Mouse (Mus musculus) urinary bladder, adult 18-20 months (tissue): ENCODE measurements around the gene Vmp1.

Experiments used
- DNase-seq, 2 experiments: peaks; one replicate each; pipeline ENCODE4 v3.0.0; 2022; ENCODE audit warnings: low spot score in 2 of 2, mixed read lengths in 2 of 2

Gene Vmp1

GRCm38 (mm10) chr11:86585598-86585984 lies 98.0 kb downstream of the Vmp1 start:
- DNase-seq, result no peak

DNA sequence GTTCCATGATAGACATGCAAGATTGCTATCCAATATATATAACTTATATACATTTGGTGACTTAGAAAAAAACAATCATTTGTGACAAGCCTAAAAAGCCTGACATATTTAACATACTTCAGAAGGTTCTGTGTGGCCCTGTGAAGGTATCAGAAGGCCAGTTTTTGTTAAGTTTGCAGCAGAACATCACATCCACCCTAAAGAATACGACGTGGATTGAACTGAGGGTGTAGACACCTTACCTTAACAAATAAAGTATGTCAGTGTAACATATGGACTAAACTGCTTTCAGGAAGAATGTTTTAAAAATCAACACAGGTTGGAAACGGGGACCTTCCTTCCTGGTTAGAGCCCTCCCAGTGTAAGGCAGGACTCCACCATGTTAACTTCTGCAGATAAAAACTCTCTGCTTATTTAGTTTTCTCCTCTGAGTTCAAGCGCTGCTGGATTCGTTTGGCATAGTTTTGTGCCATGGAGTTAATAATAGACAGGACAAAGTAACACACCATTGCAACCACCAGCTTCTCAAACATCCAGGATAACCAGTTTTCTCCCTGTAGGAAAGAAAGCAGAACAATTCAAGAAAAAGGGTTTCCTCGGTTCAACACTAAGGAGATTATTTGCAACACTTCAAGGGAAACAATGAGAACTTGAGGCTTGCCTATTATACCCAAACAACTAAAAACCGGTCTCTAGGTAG lies 98.6 kb downstream of the Vmp1 start:
- DNase-seq, result no peak

GRCm38 (mm10) chr11:86583990-86584897 lies 99.4 kb downstream of the Vmp1 start:
- DNase-seq, result no peak

DNA sequence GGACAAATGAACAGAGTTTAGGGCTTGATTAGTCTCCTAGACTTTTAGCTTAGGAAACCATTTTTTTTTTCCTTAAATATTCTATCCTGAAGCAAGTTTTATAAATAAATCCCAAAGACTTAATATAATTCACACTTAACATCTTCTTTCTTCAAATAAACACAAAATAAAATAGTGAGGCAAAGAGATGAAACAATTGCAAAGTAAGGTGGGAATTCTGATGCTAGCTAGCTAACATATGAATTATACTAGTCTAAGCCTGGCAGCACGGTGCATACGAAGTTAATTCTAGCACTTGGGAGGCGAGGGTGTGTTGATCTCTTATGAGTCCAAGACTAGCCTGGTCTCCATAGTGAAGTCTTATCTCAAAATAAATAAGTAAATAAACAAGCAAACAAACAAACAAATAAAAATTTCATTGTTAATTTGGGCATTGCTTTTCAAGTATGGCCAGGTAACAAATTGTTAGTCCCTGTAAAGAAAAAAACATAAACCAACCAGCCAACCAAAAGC lies 100.3 kb downstream of the Vmp1 start:
- DNase-seq, result no peak

DNA sequence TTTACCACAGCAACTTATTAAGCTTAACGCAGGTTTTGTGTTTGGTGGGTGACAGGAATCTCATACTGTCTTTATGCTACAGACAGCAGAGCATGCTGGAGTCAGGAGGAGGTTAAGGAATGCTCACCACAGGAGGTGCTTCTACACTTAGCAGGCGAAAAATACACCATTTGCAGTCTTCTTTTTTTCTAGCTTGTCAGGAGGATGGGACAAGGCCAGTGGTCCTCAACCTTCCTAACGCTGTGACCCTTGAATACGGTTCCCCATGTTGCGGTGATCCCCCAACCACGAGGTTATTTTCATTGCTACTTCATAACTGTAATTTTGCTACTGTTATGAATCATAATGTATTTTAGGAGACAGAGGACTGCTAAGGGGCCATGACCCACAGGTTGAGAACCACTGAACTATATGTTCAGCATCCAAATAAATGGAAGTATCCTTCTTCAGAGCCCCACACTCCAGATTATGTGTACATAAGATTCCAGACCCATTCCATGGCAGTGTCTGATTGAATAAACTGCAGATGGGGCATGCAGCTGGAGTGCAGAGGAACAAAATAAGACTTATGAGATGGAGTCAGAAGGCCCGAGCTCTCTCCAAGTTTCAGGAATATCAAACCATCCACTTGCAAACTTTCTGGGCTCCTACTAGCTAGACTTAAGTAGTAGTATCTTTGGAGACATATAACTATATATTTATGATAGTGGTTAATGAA lies 100.9 kb downstream of the Vmp1 start:
- no peak for DNase-seq

GRCm38 (mm10) chr11:86581943-86582542 lies 101.6 kb downstream of the Vmp1 start:
- no peak for DNase-seq

- no peak for DNase-seq
Observed at GRCm38 (mm10) chr11:86581250-86581753, 102.3 kb downstream of the Vmp1 start.

- DNase-seq, result no peak
Observed at GRCm38 (mm10) chr11:86580319-86581113, 103.1 kb downstream of the Vmp1 start.

DNA sequence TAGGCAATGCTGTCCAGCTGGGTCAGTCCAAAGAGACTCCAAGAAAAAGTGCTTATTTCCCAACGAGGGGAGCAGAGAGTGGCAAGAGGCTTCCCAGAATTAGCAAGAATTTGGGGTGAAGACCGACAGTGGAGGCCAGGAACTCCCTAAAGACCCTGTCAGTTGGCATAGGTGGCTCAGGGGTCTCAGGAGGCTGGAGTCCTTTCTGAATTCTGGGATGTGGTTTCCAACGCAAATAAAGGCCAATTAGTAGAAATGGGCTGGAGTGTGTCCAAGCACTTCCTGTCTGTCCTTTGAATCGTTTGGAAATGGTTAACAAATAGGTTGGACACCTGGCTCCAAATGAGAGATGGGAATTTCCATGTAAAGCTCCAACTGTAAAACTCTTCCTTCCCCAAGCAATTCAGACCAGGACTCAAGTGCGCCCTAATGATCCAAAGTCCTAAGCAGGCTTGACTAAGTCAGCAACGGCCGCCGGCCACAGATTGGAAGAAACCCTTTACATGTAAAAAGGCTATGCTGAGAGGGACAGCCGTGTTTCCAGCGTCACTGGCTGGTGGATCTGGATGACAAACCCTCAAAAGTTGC lies 103.8 kb downstream of the Vmp1 start:
- no peak for DNase-seq

DNA sequence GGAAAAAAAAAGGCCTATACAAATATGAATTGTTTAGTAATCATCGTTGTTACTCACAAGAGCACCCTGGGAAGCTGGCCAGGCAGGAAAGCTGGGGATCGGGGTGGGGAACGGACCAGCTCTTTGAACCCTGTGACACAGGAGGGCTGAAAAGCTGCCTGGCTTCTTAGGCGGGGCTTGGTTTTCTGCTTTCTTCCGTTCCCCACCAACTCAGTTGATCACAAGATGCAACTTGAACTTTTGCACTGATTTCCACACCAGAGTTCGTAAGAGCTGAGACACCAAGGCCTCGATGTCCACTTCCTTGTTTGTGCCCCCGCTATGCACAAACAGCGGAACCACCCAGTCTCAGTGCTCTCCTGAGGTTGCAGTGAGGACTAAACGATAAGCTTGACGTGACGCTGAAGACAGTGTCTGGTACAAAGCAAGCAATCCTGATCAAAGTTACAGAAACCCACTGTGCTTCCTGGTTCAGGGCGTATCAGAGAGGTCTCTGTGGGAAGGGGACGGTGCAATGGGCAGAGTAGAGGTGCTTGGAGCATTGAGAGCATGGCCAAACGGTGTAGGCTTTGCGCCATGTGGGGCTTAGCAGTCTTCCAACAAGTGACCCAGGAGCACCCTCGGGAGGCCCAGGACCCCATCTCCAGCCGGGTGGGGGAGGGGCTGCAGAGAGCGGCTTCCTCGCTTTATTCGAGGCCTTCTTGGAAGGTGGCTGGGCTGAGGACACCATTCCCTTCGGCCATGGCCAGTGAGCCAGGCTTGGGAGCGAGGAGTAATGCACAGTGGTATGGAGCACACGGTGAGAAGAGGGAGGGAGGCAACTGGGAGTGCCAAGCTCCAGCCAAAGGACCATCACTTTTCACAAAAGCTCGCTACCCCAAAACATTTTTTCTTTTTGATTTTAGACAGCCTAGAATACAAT lies 104.6 kb downstream of the Vmp1 start:
- peak in 1 of 2 experiments; percentile 82 for DNase-seq

DNA sequence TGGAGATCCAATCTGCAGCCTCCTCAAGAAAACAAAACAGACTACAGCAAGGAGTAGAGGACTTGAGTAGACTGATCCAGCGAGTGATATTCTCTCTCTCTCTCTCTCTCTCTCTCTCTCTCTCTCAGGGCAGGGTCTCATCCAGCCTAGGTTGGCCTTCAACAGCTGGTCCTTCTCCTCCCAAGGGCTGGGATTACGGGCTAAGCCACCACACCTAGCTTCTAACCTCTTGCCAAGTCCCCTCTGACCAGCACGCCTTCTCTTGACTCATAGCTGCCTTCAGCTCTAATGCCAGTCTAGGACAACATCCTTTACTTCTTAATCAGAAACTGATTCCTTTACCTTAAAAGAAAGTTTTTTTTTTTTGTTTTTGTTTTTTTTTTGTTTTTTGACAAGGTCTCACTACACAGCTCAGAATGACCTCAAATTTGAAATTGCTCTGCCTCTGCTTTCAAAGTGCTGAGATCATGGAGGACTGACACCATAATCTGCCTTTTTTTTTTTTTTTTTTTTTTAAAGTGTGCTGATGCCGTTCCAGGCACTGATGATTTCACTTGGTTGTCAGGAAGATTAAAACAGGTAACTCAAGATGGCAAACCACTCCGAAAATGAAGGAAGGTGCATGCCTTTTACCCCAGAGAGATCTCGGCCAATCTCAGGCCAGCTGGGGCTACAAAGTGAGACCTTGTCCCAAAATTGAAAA lies 105.4 kb downstream of the Vmp1 start:
- DNase-seq, result peak in 1 of 2 experiments; percentile 75

- no peak for DNase-seq
Observed at GRCm38 (mm10) chr11:86577231-86577630, 106.4 kb downstream of the Vmp1 start.

GRCm38 (mm10) chr11:86575632-86576378 lies 107.8 kb downstream of the Vmp1 start:
- DNase-seq, result no peak

DNA sequence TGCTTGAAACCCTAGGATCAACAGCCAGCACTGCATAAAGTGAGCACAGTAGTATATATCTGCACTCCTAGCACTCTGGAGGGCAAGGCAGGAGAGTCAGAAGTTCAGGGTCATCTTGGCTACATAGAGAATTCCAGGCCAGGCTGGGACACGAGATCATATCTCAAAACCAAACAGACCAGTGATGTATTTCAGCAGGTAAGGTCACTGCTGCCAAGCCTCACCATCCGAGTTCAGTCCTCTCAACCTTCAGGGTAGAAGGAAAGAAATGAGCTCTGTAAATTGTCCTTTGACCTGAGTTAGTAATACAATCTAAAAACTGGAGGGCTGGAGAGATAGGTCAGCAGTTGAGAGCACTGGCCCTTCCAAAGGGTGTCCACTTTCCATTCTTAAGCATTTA lies 109.2 kb downstream of the Vmp1 start:
- no peak for DNase-seq

GRCm38 (mm10) chr11:86573646-86574231 lies 109.9 kb downstream of the Vmp1 start:
- no peak for DNase-seq

GRCm38 (mm10) chr11:86572623-86573022 lies 111.0 kb downstream of the Vmp1 start:
- DNase-seq, result no peak

GRCm38 (mm10) chr11:86571871-86572270 lies 111.8 kb downstream of the Vmp1 start:
- DNase-seq, result no peak
